Mouse (Mus musculus) ZHBTc4 (cell line): ENCODE data around the gene Reln.

Experiments used
- DNase-seq: peaks from one replicate; pipeline ENCODE4 v3.0.0-alpha.2; 2011; ENCODE audit warnings: low read depth, low spot score

Reln gene

GRCm38 (mm10) chr5:22344556-22344975 lies at the start of gene Reln:
Gene Reln, minus strand, starts transcription at chr5:22344702.
- DNase-seq: peak; percentile 77

- no peak for DNase-seq
These were observed 44.0 kb upstream of the Reln start for GRCm38 (mm10) chr5:22388502-22388901.

GRCm38 (mm10) chr5:22360510-22360909 lies 16.0 kb upstream of the Reln start:
- DNase-seq: peak; percentile 65

- no peak for DNase-seq
These were observed 3.9 kb upstream of the Reln start for GRCm38 (mm10) chr5:22348412-22348811.

GRCm38 (mm10) chr5:22347732-22348131 lies 3.2 kb upstream of the Reln start:
- no peak for DNase-seq

- no peak for DNase-seq
These were observed 1.6 kb upstream of the Reln start for GRCm38 (mm10) chr5:22345894-22346635.

- peak; percentile 38 for DNase-seq
These were observed 612 bp upstream of the Reln start for GRCm38 (mm10) chr5:22344976-22345651.

- peak; percentile 49 for DNase-seq
These were observed 503 bp downstream of the Reln start for GRCm38 (mm10) chr5:22343843-22344555.

GRCm38 (mm10) chr5:22343536-22343842 lies 1.0 kb downstream of the Reln start:
- DNase-seq: peak; percentile 44

GRCm38 (mm10) chr5:22342461-22342860 lies 2.0 kb downstream of the Reln start:
- DNase-seq: no peak

GRCm38 (mm10) chr5:22340991-22341390 lies 3.5 kb downstream of the Reln start:
- no peak for DNase-seq

GRCm38 (mm10) chr5:22335408-22335807 lies 9.1 kb downstream of the Reln start:
- no peak for DNase-seq

GRCm38 (mm10) chr5:22330802-22331201 lies 13.7 kb downstream of the Reln start:
- DNase-seq: no peak

GRCm38 (mm10) chr5:22328431-22329359 lies 15.8 kb downstream of the Reln start:
- no peak for DNase-seq

- DNase-seq: peak; percentile 59
These were observed 17.3 kb downstream of the Reln start for GRCm38 (mm10) chr5:22327170-22327569.

- DNase-seq: no peak
These were observed 20.7 kb downstream of the Reln start for GRCm38 (mm10) chr5:22323801-22324200.

GRCm38 (mm10) chr5:22317807-22318206 lies 26.7 kb downstream of the Reln start:
- DNase-seq: no peak

- DNase-seq: no peak
These were observed 28.0 kb downstream of the Reln start for GRCm38 (mm10) chr5:22316471-22316870.

- no peak for DNase-seq
These were observed 28.5 kb downstream of the Reln start for GRCm38 (mm10) chr5:22315990-22316389.

GRCm38 (mm10) chr5:22312995-22313394 lies 31.5 kb downstream of the Reln start:
- DNase-seq: no peak

GRCm38 (mm10) chr5:22311046-22311445 lies 33.5 kb downstream of the Reln start:
- DNase-seq: no peak

GRCm38 (mm10) chr5:22309001-22309400 lies 35.5 kb downstream of the Reln start:
- peak; percentile 89 for DNase-seq
